Mouse (Mus musculus): Measurements from ENCODE around the gene Tmem208. TPM values are rescaled to one million over a fixed set of nuclear protein-coding genes. Genes with fewer than 3 reads are reported as not detected.

The Tmem208 gene
- total RNA-seq, 1 experiment from 2014 or later, result 42.8 TPM

DNA sequence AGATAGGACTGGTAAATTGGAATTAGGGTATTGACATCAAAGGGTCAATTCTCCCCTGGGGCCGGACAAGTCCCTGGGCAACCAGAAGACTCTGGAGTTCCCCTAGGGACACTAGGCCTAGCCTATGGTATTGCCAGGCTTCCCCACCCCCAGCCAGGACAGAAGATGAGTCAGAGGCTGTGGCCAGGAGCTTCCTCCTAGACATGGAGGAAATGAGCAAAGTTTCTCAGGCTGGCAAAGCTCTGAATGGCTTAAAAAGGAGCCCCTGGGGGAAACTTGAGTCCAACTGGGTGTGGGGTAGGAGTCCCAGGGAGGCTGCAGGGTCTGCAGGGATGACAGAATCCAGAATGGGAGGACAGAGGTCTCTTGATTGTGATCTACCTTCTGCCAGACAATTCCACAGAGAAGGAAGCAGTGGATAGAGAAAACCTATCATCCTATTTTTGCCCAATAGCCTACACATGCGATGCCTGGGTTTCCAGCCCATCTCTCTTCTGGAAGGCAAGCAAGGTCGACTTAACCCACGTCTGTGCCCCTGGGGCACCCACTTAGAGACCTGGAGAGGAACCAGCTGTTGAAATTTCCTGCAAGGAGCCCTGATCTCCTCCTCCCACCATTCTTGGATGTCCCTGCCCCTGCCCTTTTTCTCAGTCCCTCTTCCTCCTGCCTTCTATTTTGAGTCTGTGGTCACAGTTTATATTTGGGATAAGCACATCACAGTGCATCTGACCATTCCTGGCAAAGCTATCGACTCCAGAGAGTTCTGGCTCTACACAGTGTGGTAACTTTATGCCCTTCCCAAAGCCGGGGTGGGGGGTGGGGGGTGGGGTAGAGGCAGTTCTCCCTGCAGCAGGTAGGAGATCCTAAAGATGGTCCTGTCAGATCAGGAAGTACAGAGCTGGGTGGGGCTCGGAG, 19.2 kb downstream of the Tmem208 start:
- peak; percentile 49 for ATAC-seq (replicated peaks; ENCODE audit: insufficient number of reproducible peaks, low FRiP score, low TSS enrichment, poor library complexity, severe bottlenecking)

DNA sequence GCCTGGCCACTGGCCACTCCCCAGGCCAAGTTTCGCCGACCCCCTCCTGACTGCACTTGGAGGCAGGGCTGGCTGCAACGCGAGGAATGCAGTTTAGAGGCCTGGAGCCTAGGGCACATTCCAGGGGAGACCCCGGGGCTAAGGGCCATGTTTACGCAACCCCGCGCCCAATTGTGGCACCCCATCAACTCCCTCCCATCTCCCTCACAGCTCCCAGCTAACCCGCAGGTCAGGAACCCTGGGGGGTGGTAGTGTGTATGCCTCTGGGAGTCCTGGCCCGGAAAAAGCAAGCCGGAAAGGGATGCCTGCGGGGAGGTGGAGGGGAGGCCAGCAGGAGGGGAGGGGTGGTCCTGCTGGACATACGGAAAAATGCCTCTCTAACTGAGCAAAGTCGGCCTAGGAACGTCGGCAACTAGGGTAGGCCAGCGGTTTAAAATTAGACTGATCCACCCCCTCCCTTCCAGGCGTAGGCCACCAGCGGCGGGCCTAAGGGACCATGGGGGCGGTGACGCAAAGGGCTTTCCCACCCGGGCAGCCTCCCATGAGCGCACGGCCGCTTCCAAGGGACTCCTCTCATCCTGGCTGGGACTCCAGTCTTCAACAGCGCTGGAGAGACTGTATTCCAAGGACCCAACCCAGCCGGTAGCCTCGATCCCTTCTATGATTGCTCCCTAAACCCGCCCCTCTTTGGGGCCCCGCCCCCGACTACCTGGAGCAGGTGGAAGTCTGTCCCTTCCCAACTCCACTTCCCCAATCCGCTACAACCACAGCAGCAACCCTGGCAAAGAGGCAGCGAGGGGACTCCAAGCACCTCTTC, 20.7 kb downstream of the Tmem208 start:
- ATAC-seq (replicated peaks; ENCODE audit: insufficient number of reproducible peaks, low FRiP score, low TSS enrichment, poor library complexity, severe bottlenecking), result no peak

DNA sequence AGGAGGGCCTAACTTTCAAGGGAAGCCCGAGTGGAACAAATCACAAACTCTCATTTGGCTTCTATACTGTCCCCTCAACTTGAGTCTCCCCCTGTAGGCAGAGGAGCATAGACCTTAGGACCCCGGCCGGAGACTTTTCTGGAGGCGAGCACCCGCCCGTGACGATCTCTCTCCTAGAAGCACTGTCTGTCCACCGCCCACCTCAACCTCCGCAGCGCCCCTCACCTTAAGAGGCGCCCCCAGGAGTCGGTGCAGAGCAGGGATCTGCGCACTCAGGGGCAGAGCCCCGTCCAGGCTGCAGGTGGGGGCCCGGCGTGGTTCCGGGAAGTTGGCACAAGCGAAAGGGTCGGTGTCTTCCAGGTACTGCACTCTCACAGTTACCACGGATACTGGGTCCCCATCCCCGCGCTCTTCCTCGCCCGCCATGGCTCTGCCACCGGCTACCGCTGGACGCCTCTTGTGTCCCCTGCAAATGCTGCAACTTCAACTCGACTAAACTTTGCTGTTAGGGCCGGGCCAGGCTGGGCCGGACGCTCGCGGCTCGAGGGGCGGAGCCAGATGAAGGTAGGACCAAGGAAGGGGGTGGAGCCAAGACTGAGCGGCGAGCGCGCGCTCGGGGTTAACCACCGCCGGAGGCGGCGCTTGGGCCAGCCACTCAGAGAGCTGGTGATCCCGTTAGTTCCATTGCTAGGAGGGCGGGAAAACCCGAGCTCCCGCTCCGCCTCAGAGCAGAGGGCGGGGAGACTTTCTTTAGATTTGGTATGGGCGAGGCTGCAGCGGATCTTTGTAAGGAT, 21.5 kb downstream of the Tmem208 start, which contains the start of gene Fhod1:
Fhod1 (minus strand) TSS at position 526 of the 794 bp plus-strand sequence.
- peak; percentile 79 for ATAC-seq (replicated peaks; ENCODE audit: insufficient number of reproducible peaks, low FRiP score, low TSS enrichment, poor library complexity, severe bottlenecking)

DNA sequence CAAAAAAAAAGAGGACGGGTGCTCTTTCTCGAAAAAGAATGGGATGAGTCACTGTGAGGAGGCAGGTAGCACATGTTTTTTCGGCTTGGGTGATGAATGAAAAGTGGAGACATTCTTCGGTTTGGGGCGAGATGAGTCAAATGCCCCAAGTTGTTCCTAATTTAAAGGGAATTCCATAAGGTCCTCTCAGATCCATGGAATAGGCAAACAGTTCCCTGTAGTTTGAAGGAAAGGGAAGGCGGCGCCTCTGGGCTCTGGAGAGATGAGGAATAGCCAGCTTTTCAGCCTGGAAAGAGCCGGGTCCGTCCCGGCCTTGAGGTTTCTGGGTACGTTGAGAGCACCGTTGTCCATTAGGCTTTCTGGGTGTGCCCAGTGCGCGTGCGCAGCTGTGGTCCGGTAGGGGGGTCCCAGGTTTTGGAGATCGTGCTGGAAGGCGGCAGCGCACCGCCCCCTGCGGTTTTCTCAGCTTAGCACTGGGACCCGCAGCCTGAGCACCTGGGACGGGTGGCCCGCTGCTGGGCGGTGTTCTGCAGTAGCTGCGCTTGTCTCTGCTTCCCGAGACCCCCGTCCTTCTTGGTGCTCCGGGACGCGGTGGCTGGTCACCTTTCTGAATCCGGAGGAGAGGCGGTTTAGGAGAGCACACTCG, 22.4 kb downstream of the Tmem208 start, which contains the start of gene Slc9a5:
Slc9a5 (plus strand) TSS at position 394 of the 646 bp plus-strand sequence.
- no peak for ATAC-seq (replicated peaks; ENCODE audit: insufficient number of reproducible peaks, low FRiP score, low TSS enrichment, poor library complexity, severe bottlenecking)

DNA sequence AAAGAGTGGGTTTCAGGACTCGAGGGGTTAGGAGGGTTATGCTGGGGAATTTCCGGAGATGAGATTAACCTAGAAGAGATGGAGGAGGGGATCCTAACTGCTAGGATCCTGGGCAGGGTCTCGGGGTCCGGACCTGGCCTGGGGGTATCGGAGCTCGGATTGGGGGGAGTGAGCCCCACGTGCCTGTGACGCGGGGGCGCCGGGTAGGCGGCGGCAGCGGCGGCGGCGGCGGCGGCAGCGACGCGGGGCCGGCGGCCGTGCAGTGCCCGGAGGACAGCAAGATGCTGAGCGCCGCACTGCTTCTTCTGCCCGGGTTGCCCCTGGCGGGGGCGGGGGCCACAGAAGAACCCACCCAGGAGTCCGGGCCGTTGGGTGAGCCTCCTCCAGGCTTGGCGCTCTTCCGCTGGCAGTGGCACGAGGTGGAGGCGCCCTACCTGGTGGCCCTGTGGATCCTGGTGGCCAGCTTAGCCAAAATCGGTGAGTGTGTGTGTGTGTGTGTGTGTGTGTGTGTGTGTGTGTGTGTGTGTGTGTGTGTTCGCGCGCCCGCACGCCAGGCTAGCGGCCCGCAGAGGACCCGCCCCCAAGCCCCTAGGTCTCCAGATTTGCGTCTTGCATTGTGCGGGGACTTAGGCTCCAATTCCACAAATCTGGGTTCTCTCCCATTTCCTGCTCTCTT, 23.1 kb downstream of the Tmem208 start:
- ATAC-seq (replicated peaks; ENCODE audit: insufficient number of reproducible peaks, low FRiP score, low TSS enrichment, poor library complexity, severe bottlenecking), result no peak

DNA sequence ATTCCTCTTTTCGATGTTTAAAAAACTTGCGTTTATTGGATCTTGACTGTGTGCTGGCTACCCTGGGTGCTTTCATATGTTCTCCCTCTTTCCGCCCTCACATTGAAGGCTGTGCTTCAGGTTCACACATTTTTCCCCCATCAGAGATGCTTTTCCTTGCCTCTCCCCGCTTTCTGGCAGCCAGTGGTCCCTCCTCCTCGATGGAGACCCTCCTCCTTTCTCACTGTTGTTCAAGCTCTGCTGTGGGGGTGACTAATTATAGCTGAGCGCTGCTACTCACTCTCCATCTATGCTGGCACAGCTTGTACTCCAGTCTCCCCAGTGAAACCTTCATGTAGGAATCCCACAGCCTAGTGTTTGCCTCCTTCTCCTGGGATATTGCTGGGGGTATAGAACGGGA, 24.0 kb downstream of the Tmem208 start:
- ATAC-seq (replicated peaks; ENCODE audit: insufficient number of reproducible peaks, low FRiP score, low TSS enrichment, poor library complexity, severe bottlenecking), result no peak

DNA sequence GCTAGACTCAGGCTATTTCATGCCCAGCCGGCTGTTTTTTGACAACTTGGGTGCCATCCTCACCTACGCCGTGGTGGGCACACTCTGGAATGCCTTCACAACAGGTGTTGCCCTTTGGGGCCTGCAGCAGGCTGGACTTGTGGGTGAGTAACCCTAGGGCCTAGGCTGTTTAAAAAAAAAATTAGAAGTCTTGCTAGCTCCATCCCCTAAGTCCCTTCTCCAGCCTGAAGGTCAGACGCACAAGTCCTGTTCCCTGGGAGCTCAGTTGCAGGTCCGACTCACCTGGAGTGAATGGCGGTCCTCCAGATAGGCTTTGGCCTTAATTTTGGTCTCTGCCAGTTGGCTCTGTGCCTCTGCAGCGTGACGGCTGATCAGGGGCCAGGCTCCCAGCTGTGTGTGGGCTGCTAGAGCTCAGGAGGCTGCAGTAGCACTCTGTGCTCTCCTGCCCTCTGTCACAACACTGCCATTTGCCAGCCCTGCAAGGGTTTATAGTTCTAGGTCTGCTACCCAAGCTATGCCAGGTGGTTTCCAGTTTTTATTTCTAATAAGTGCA, 27.5 kb downstream of the Tmem208 start:
- ATAC-seq (replicated peaks; ENCODE audit: insufficient number of reproducible peaks, low FRiP score, low TSS enrichment, poor library complexity, severe bottlenecking), result no peak

DNA sequence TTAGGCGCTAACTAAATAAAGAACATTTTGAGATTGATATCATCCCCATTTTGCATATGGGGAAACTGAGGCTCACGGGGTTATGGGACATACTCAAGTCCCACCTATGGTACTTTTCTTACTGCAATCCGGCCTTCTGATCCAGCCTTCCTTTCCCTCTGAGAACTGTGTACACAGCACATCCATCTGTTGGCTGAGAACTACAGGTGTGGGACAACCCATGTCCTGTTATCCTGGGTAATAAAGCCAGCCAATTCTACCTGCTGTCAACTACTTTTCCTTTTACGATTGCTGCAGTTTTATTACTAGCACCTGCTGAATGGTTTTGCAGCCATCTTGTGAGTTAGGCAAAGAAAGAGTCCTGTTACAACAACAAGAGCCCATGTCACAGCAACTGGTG, 28.4 kb downstream of the Tmem208 start:
- ATAC-seq (replicated peaks; ENCODE audit: insufficient number of reproducible peaks, low FRiP score, low TSS enrichment, poor library complexity, severe bottlenecking), result no peak

DNA sequence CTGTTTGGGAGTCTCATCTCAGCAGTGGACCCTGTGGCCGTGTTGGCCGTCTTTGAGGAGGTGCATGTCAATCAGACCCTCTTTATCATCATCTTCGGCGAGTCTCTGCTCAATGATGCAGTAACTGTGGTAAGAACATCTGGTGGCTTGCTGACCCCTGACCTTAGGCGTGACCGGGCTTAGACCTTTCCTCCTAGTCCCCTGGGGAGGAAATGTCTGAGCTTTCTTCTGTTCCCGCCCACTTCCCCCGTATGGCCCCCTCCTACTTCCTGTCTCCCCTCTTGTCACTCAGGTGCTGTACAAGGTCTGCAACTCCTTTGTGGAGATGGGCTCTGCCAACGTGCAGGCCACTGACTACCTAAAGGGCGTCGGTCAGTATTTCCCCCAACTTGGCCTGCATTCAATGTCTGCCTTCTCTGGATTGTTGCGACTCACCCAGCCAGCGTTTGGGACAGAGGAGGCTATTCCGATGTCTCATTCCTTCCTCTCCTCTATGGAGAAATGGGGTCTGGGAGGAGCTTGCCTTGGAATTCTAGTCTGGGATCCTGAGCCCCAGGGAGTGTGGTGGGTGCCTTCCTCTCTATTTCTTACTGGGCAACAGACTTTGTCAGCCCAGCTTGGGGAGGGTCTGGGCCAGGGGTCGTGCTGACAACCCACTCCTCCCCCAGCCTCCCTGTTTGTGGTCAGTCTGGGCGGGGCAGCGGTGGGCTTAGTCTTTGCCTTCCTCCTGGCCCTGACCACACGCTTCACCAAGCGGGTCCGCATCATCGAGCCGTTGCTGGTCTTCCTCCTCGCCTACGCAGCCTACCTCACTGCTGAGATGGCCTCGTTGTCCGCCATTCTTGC, 29.2 kb downstream of the Tmem208 start:
- no peak for ATAC-seq (replicated peaks; ENCODE audit: insufficient number of reproducible peaks, low FRiP score, low TSS enrichment, poor library complexity, severe bottlenecking)

DNA sequence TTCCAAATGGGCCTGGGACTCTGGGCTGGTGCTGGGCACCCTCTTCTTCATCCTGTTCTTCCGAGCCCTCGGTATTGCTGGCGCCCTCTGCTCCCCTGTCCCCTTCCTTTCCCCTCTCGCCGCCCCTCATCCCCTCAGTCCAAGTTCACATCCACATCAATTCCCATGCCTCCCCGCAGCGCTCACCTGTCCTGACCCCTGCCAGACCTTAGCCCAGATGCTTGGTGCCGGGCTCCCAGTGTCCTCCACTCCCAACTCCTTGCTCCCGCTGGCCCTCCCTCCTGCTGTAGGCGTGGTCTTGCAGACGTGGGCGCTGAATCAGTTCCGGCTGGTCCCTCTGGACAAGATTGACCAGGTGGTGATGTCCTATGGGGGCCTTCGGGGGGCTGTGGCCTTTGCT, 30.5 kb downstream of the Tmem208 start:
- ATAC-seq (replicated peaks; ENCODE audit: insufficient number of reproducible peaks, low FRiP score, low TSS enrichment, poor library complexity, severe bottlenecking), result no peak

DNA sequence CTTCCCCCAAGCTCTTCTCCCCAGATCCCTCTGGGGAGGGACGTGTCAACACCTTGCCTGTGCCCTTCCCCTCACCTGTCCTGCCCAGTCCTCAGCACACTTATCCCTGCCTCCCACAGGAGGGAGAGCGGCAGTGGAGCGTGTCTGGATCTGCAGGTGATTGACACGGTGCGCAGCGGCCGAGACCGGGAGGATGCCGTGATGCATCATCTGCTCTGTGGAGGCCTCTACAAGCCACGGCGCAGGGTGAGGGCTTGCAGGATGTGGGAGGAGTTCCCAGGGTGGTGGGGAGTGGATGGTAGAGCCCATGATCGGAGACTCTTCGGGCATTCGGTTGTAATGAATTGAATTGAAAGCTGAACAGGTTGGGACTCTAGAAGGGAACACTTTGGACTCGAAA, 33.1 kb downstream of the Tmem208 start:
- ATAC-seq (replicated peaks; ENCODE audit: insufficient number of reproducible peaks, low FRiP score, low TSS enrichment, poor library complexity, severe bottlenecking), result no peak

DNA sequence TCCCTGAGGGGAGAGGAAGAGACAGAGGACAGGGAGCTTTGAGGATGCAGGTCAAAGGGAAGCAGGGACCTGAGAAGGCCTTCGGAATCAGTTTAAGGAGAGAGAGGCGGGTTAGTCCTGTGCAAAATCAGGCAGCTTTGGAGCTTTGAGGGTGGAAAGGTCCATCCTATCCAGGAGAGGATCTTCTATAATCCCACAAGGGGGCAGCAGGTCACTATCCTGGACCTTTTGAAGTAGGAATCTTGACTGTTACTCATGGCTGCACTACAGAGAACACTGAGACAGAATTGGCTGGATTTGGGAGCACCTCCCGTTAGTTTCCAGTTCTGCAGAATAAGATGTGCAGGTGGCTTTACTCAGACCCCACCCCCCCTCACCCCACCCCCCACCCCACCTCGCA, 33.5 kb downstream of the Tmem208 start:
- no peak for ATAC-seq (replicated peaks; ENCODE audit: insufficient number of reproducible peaks, low FRiP score, low TSS enrichment, poor library complexity, severe bottlenecking)

DNA sequence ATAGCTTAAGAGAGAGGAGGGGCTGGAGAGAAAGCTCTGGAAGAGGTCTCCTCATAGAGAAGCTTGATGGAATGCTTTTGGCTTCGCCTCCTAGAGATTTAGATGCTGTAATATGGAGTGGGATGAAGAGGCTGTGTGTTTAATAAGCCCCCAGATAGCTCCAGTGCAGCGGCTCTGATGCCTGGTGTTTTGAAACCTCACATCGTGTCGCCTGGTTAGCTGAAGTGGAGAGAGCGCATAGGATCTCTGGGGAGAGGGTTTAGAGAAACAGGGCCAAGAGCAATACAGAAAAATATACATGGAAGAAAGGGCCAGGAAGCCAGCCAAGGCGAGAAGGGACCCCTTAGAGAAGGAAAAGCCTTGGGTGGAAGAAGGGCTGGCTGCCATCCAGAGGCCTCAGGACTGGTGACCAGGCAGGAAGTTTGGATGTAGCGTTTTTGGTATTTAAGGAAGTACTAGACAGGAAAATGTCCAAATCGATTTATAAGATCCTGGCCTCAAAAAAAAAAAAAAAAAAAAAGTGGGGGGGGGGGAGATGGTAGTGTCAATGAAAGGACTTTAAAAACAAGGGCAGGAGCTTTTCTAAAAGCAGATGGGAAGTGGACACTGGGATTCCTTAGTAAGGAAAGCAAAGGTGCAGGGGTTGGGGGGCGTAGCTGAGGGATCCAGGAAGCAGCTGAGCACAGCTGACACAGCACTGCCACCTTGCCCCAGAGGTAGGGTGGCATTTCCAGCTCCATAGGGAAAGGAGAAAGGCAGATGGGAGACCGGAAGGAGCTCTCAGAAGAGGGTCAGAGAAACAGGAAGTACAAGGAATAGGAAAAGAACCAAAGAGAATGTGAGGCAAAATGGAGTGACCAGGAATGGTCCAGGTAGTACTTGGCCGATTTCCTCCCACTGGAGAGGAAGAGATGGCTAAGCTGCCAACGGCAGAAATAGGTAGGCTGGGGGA, 35.9 kb downstream of the Tmem208 start:
- no peak for ATAC-seq (replicated peaks; ENCODE audit: insufficient number of reproducible peaks, low FRiP score, low TSS enrichment, poor library complexity, severe bottlenecking)

DNA sequence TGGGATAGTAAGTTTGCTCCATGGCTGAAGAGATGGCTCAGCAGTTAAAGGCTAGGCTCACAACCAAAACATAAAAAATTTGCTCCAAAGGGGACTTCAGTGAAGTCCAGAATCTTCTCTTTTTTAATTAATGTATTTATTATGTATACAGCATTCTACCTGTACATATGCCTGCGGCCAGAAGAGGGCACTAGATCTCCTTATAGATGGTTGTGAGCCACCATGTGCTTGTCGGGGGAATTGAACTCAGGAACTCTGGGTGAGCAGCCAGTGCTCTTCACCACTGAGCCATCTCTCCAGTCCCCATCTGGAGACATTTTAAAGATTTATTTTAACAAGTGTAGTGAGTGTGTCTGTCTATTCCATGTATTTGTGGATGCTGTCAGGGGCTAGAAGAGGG, 41.0 kb downstream of the Tmem208 start:
- no peak for ATAC-seq (replicated peaks; ENCODE audit: insufficient number of reproducible peaks, low FRiP score, low TSS enrichment, poor library complexity, severe bottlenecking)

DNA sequence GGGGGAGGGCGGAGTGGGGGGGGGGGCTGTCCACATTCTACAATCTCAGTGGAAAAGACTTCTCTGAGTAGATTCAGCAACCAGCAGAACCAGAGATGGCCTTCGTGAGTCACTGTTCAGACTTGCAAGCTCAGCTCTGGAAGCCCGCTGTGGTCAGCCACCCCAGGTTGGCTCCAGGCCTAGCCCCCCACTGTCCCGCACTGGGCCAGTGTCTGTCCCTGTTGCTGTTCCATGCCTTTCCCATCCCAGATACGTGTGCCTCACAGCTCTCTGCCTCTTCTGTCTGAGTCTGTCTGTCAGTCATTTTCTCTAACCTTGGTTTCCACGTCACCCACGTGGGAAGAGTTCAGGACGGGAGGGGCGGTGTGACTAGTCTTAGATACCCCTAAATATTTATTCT, 46.3 kb downstream of the Tmem208 start:
- ATAC-seq (replicated peaks; ENCODE audit: insufficient number of reproducible peaks, low FRiP score, low TSS enrichment, poor library complexity, severe bottlenecking), result no peak

DNA sequence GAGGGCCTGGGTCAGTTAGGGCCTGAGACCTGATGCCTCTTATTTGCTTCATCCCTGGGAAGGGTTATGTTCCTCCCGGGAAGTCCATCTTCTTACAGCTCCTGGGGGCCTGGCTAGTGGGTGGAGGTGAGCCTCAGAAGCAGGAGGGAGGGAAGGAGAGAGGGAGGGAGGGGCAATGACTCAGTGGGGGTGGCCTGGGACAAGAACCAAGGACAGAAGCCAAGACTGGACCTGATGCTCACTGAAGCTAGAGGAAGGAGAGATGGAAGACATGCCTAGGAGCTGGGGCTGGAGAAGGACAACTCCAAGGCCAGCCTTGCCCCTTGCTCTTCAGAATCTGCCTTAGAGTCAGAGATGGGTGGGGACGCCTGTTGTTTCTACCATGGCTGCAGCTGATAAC, 46.9 kb downstream of the Tmem208 start, which contains the start of gene Plekhg4:
Plekhg4 (plus strand) TSS at position 243 of the 400 bp plus-strand sequence.
- no peak for ATAC-seq (replicated peaks; ENCODE audit: insufficient number of reproducible peaks, low FRiP score, low TSS enrichment, poor library complexity, severe bottlenecking)
